Mouse (Mus musculus) liver, adult (tissue): ENCODE data around the gene Spty2d1.

ENCODE experiments used
- GATA4 ChIP-seq: IDR thresholded peaks from 2 replicates; pipeline ENCODE4 v1.6.1; 2014; ENCODE audit warnings: mild to moderate bottlenecking, low read length; ENCODE audit not compliant: insufficient replicate concordance

The Spty2d1 gene

GRCm38 (mm10) chr7:47008168-47008993 lies at the start of gene Spty2d1:
TSS of gene Spty2d1 (minus strand) at chr7:47008411.
- TF ChIP-seq GATA4, result peak; percentile 99

- no peak for TF ChIP-seq GATA4
These were observed 48.1 kb upstream of the Spty2d1 start for GRCm38 (mm10) chr7:47056273-47056672.

GRCm38 (mm10) chr7:47055744-47056143 lies 47.5 kb upstream of the Spty2d1 start:
- no peak for TF ChIP-seq GATA4

- TF ChIP-seq GATA4, result no peak
These were observed 46.5 kb upstream of the Spty2d1 start for GRCm38 (mm10) chr7:47054666-47055065.

- TF ChIP-seq GATA4, result no peak
These were observed 45.1 kb upstream of the Spty2d1 start for GRCm38 (mm10) chr7:47053287-47053686.

GRCm38 (mm10) chr7:47052276-47052675 lies 44.1 kb upstream of the Spty2d1 start:
- TF ChIP-seq GATA4, result no peak

GRCm38 (mm10) chr7:47051404-47052151 lies 43.4 kb upstream of the Spty2d1 start:
- no peak for TF ChIP-seq GATA4

GRCm38 (mm10) chr7:47050766-47051165 lies 42.6 kb upstream of the Spty2d1 start:
- no peak for TF ChIP-seq GATA4

- no peak; the same call in 1 of the 2 replicates for TF ChIP-seq GATA4
These were observed 42.2 kb upstream of the Spty2d1 start, which contains the start of gene Tmem86a for GRCm38 (mm10) chr7:47050366-47050765. TSS of gene Tmem86a (plus strand) at chr7:47050601.

GRCm38 (mm10) chr7:47042823-47043490 lies 34.7 kb upstream of the Spty2d1 start:
- TF ChIP-seq GATA4, result no peak

- TF ChIP-seq GATA4, result no peak
These were observed 33.9 kb upstream of the Spty2d1 start for GRCm38 (mm10) chr7:47042121-47042520.

- TF ChIP-seq GATA4, result no peak
These were observed 33.5 kb upstream of the Spty2d1 start for GRCm38 (mm10) chr7:47041706-47042105.

- no peak for TF ChIP-seq GATA4
These were observed 27.2 kb upstream of the Spty2d1 start for GRCm38 (mm10) chr7:47035426-47035825.

- no peak for TF ChIP-seq GATA4
These were observed 26.7 kb upstream of the Spty2d1 start for GRCm38 (mm10) chr7:47034785-47035384.

GRCm38 (mm10) chr7:47031371-47031770 lies 23.2 kb upstream of the Spty2d1 start:
- no peak for TF ChIP-seq GATA4
